Mouse (Mus musculus): ENCODE results near the gene Slc12a7.
A peak's percentile ranks its signal among the peaks of the same experiment; 100 is the strongest.
"Not testable (repeated sequence)": the region's sequence is repeated elsewhere in the genome, so short reads cannot be mapped to it uniquely, and the experiment has no call there.

The Slc12a7 gene

GRCm38 (mm10) chr13:73732742-73733700 is at the start of gene Slc12a7:
Gene Slc12a7 (plus strand): TSS chr13:73733094.
- DNase-seq = no peak

- no peak for DNase-seq
Measured at GRCm38 (mm10) chr13:73683682-73684081, 49.2 kb upstream of the Slc12a7 start.

- no peak for DNase-seq
Measured at GRCm38 (mm10) chr13:73684412-73684811, 48.5 kb upstream of the Slc12a7 start.

GRCm38 (mm10) chr13:73685502-73685901 is 47.4 kb upstream of the Slc12a7 start:
- no peak for DNase-seq

- DNase-seq = no peak
Measured at GRCm38 (mm10) chr13:73687601-73688000, 45.3 kb upstream of the Slc12a7 start.

GRCm38 (mm10) chr13:73688934-73689333 is 44.0 kb upstream of the Slc12a7 start:
- DNase-seq = no peak

- peak; percentile 12 for DNase-seq
Measured at GRCm38 (mm10) chr13:73692249-73692868, 40.5 kb upstream of the Slc12a7 start.

GRCm38 (mm10) chr13:73693333-73693732 is 39.6 kb upstream of the Slc12a7 start:
- no peak for DNase-seq

- no peak for DNase-seq
Measured at GRCm38 (mm10) chr13:73694972-73695371, 37.9 kb upstream of the Slc12a7 start.

GRCm38 (mm10) chr13:73696529-73696928 is 36.4 kb upstream of the Slc12a7 start:
- DNase-seq = no peak

- DNase-seq = no peak
Measured at GRCm38 (mm10) chr13:73699714-73700113, 33.2 kb upstream of the Slc12a7 start.

- no peak for DNase-seq
Measured at GRCm38 (mm10) chr13:73700554-73700953, 32.3 kb upstream of the Slc12a7 start.

- no peak for DNase-seq
Measured at GRCm38 (mm10) chr13:73701161-73701883, 31.6 kb upstream of the Slc12a7 start.

- no peak for DNase-seq
Measured at GRCm38 (mm10) chr13:73702776-73703175, 30.1 kb upstream of the Slc12a7 start.

GRCm38 (mm10) chr13:73703486-73703885 is 29.4 kb upstream of the Slc12a7 start:
- DNase-seq = not testable (repeated sequence)

- DNase-seq = no peak
Measured at GRCm38 (mm10) chr13:73704694-73705325, 28.1 kb upstream of the Slc12a7 start, which contains the start of gene Slc6a19. Gene Slc6a19 (minus strand): TSS chr13:73704865.

GRCm38 (mm10) chr13:73709491-73709890 is 23.4 kb upstream of the Slc12a7 start:
- no peak for DNase-seq

GRCm38 (mm10) chr13:73711221-73711620 is 21.7 kb upstream of the Slc12a7 start:
- DNase-seq = no peak

GRCm38 (mm10) chr13:73711803-73712202 is 21.1 kb upstream of the Slc12a7 start:
- DNase-seq = no peak

- DNase-seq = no peak
Measured at GRCm38 (mm10) chr13:73712228-73712627, 20.7 kb upstream of the Slc12a7 start.

GRCm38 (mm10) chr13:73713204-73713603 is 19.7 kb upstream of the Slc12a7 start:
- no peak for DNase-seq

- DNase-seq = no peak
Measured at GRCm38 (mm10) chr13:73714020-73714419, 18.9 kb upstream of the Slc12a7 start.

GRCm38 (mm10) chr13:73718225-73718624 is 14.7 kb upstream of the Slc12a7 start:
- DNase-seq = peak; percentile 51
